Mouse (Mus musculus) left cerebral cortex, adult 11 months (tissue): ENCODE data around the gene Gulp1.

Source experiments
- DNase-seq: peaks from one replicate; pipeline ENCODE4 v3.0.0; 2022; ENCODE audit warnings: low spot score

Gene Gulp1

DNA sequence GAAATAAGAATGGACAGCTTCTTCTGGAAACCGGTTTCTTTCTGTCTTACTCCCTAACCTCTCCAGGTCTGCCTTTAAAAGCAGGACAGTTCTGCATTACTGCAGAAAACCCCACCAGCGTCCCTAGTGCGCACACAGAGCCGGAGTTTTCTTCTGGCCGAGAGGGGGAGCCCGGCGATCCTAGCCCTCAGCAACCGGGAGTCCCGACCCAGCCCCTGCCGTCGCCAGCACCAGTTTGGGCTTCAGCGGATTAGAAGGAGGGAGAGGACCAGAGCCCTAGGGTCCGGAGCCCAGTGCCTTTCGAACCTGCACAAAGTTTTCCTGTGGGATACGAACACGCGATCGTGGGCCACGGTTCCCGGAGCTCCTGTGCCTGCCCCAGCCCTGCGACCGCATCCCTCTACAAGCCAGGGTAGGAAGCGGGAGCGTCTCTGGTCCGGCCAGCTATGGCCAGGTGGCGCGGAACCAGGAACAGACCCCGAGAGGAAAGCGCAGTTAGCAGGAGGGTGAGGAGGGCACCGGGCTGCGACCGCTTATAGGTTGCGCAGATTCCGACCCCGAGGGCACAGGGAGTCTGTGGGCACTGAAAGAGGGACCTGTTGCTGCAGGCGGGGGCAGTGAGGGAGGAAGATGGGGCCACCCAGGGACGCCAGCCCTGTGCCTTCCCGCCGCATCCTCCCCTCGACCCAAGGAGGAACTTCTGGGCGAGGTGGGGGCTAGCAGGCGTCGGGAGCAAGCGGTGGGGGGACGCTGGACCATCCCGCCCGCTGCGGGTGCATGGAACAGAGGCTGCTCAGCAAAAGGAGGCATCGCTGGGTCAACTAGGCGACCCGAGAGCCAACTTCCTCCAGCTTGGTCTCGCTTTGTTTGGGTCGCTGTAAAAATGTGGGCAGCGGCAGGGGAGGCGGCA is at the start of gene Gulp1:
Gene Gulp1, plus strand, starts transcription at position 51 of the 910 bp plus-strand sequence.
- peak; percentile 15 for DNase-seq

GRCm38 (mm10) chr1:44550261-44550660 is 1.1 kb upstream of the Gulp1 start:
- DNase-seq = no peak

GRCm38 (mm10) chr1:44552371-44552841 is 1.1 kb downstream of the Gulp1 start:
- no peak for DNase-seq

DNA sequence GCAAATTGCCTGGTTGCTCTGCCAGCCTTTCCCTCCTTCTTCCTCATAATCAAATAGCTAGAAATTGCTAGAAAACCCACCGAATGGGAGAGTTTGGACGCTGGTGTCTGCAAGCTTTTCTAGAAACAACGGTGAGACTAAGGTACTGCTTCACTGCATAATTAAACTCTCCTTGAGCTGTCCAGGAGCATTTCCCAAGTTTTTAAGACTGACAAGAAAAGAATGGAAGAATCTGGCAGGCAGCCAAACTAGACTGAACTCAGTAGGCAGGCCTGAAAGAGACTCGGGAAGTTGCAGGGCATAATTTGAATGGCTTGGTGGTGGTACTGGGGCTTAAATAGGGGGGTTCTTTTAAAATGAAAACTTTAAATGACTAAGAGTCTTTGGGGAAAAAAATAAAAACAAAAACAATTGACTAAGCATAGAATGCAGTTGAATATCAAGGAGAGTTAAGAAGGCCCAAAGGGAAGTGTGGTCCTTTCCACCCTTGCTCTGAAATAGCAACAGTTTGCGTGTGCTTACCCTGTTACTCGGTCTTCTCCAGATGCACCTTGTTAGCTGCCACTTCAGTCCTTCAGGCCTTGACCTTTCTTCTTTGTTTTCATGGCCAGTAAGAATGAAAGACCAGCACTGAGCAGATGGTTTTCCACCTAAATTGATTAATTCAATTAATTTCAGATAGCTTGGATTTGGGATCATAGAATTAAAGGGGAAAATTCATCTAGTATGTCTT is 2.0 kb downstream of the Gulp1 start:
- DNase-seq = no peak

DNA sequence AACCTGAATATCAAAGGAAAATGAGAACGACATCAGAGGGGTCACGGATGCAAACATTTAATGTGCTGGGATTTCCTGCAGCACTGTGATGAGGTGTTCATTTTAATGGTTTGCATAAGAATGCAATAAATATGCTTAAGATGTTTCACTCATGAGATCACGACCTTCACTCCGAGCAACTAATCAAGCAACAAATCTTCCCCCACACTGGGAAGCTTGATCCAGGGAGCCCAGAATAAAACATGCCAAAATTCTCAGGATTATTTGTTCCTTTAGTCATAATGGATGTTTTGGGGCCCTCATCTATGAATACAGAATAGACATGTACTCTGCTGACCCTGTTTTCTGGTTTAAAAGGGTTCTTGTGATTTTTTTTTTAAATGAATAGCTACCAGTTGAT is 16.1 kb downstream of the Gulp1 start:
- no peak for DNase-seq

DNA sequence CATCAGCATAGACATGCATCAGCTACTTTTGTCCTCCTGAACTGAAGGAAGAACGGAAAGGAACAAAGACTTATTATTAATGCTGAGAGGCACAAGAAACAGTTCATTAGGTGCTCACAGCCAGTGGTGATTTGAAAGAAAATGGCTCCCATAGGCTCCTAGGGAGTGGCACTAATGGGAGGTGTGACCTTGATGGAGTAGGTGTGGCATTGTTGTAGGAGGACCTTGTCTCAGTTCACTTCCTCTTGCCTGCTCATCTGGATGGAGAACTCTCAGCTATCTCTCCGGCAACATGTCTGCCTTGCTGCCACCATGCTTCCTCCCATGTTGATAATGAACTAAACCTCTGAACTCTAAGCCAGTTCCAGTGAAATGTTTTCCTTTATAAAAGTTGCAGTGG is 17.0 kb downstream of the Gulp1 start:
- no peak for DNase-seq

- DNase-seq = no peak
Observed at GRCm38 (mm10) chr1:44576001-44576400, 24.7 kb downstream of the Gulp1 start.

GRCm38 (mm10) chr1:44576610-44577009 is 25.3 kb downstream of the Gulp1 start:
- DNase-seq = no peak

GRCm38 (mm10) chr1:44580390-44580789 is 29.1 kb downstream of the Gulp1 start:
- DNase-seq = no peak

GRCm38 (mm10) chr1:44584886-44585385 is 33.6 kb downstream of the Gulp1 start:
- DNase-seq = no peak

GRCm38 (mm10) chr1:44591742-44592141 is 40.4 kb downstream of the Gulp1 start:
- DNase-seq = no peak

- DNase-seq = no peak
Observed at GRCm38 (mm10) chr1:44593109-44593508, 41.8 kb downstream of the Gulp1 start.

- no peak for DNase-seq
Observed at GRCm38 (mm10) chr1:44598312-44598711, 47.0 kb downstream of the Gulp1 start.

DNA sequence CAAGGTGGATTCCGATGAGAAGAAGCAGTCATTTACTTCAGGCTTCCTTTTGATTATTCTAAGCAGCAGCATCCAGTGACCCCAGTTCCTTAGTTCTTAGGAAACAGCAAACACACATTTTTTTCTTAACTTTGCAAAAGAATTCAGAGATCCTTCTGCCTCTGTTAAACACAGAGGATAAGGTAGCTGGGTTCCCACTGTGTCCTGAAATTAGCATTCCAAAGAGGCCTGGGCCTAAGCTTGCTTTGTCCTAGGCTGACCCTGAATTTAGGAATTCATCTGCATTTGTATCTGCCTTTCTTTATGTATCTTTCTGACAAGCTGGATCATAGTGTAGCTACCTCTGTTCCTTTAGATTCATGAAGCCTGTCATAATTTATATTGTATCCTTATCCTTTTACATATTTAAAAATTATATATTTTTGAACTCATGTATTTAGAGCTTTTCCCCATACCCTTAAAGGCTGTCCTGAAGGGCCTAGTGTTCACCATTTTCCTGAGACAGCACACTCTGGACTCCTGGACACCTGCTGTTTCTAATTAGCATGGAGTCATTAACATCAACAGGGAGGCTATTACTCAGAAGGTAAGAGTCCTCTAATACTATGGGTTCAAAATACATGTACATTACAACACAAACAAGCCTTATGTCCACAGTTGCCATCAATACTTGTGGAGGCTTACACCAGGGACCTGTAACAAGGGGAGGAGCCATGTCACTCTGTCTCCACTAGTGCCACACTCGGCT is 62.2 kb downstream of the Gulp1 start:
- no peak for DNase-seq

DNA sequence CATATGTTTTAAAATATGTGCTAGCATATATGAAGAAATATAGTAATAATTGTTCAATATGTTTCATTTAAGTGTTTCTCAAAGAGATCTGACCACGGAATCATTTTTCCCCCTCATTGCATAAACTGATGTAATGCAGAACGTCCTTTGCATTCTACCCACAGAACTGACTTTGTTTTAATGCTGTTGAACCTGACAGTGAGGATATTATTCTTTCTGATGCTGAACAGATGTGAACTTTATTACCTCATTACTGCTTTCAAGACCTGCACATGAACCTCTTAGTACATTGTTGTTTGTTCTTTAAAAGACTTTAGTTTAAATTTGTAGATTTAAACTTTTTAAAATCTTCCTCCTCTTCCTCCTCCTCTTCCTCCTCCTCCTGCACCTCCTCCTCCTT is 67.4 kb downstream of the Gulp1 start:
- DNase-seq = no peak

- no peak for DNase-seq
Observed at GRCm38 (mm10) chr1:44634481-44634880, 83.2 kb downstream of the Gulp1 start.

GRCm38 (mm10) chr1:44645678-44646276 is 94.5 kb downstream of the Gulp1 start:
- no peak for DNase-seq

- DNase-seq = no peak
Observed at GRCm38 (mm10) chr1:44678974-44679373, 127.7 kb downstream of the Gulp1 start.

DNA sequence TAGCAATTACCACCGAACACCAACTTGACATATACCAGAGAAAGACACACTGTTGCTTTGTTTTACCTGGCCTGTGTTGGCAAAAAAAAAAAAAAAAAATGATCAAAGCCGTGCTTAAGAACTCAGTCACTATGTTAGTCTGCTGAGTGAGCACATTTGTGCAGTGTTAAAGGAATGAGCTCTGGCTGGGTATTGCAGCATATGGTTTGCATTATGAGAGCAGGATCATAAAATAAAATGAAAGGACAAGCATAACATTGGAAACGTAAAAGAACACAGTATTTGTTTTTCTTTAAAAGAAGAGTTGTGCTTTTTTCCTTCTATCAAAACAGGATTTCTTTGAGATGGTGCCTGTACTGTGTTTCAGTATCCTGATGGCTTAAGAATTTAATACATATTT is 128.1 kb downstream of the Gulp1 start:
- no peak for DNase-seq

DNA sequence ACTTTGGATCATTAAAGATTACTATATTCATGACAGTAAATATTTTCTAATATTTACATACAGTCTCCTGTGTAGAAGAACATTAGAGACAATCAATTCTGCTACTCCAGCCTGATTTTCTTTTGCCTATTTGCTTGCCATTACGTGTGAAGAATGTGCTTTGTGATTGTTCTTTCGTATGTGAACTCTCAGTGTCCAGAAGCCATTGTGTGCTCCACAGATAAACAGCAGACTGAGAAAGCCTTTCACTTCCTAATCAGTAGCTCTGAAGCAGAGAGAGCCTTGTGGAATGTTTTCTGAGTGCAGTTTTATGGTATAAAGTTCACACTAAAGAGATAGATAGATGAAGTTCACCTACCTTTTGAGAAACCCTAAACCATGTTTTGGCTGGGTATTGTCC is 131.2 kb downstream of the Gulp1 start:
- no peak for DNase-seq

DNA sequence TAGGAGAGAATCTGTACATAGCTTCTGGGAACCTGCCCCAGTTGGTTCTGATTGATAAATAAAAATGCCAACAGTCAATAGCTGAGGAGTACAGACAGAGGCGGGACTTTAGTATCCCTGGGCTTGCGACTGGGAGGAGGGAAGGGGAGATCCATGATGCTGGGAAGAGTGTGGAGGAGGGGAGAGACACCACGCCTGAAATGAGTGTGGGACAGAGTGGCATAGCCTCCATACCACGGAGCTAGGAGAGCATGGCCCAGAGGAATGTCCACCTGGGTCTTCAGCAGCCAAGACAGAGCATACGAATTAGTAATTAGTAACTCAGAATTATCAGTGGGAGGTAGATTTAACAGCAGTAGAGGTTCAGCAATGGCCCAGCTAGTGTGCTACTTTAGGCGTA is 132.4 kb downstream of the Gulp1 start:
- no peak for DNase-seq
